Mouse (Mus musculus) stomach, embryonic 15.5 days (tissue): ENCODE measurements at regions not wholly inside any gene's neighbourhood (a gene's known extent, or its start where the extent isn't known, plus 50 kb on each side); places are given as distances from the start of the nearest gene placed in this dataset.
"Not testable (repeated sequence)": the region's sequence is repeated elsewhere in the genome, so short reads cannot be mapped to it uniquely, and the experiment has no call there.

Source experiments
- ATAC-seq: fragments of 200-750 bp; cut with Nextera tagmentation; 2 replicates; pipeline ENCODE4 v1.8.0; 2017; ENCODE audit warnings: low read depth, moderate number of reproducible peaks, moderate TSS enrichment; ENCODE audit not compliant: insufficient read depth, low FRiP score
- H3K27ac ChIP-seq: fragments of 300-500 bp; sonication (generic); 2 replicates; pipeline ENCODE4 v1.5.1; 2015; ENCODE audit warnings: mild to moderate bottlenecking, inconsistent platforms
- H3K27me3 ChIP-seq: fragments of 300-500 bp; sonication (generic); replicated peaks from 2 replicates; pipeline ENCODE4 v1.6.1; 2015; ENCODE audit warnings: inconsistent platforms
- H3K36me3 ChIP-seq: fragments of 300-500 bp; sonication (generic); 2 replicates; pipeline ENCODE4 v1.6.1; 2015; ENCODE audit warnings: inconsistent platforms
- H3K4me1 ChIP-seq: fragments of 300-500 bp; sonication (generic); 2 replicates; pipeline ENCODE4 v1.6.1; 2015; ENCODE audit warnings: inconsistent platforms
- H3K4me2 ChIP-seq: fragments of 300-500 bp; sonication (generic); 2 replicates; pipeline ENCODE4 v1.6.1; 2015; ENCODE audit warnings: mild to moderate bottlenecking, inconsistent platforms
- H3K4me3 ChIP-seq: fragments of 300-500 bp; sonication (generic); replicated peaks from 2 replicates; pipeline ENCODE4 v1.5.1; 2015; ENCODE audit warnings: inconsistent platforms
- H3K9ac ChIP-seq: fragments of 300-500 bp; sonication (generic); 2 replicates; pipeline ENCODE4 v1.6.1; 2015; ENCODE audit warnings: inconsistent platforms
- H3K9me3 ChIP-seq: fragments of 300-500 bp; sonication (generic); 2 replicates; pipeline ENCODE4 v1.6.1; 2016; ENCODE audit warnings: inconsistent platforms
- WGBS: fragments of 180-500 bp; shearing (Covaris S2); methylation state at CpG from one replicate; pipeline ENCODE4 v1.1.7; 2015; 5-methylcytosine and 5-hydroxymethylcytosine counted together

DNA sequence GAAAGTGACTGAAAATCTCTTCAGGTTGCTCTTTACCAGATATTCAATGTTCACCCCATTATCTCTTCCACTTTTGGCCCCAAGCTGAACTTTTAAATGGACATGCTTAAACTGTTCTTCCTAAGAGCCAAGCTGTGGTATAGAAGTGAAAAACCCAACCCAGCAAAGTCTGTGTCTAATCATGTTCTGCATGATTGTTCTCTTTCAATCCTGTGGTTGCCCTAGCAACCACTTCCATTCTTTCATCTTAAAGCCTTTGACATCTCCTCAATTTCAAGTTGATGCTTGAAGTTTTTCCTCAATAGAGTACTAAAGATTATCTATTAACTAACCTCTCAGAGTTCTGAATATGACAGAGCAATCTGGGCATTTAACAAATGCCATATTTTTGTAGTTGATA lies 75.6 kb upstream of the Trim24 start:
- Histone ChIP-seq H3K27me3 (no peaks in the 10 kb centered on the region), H3K9me3 (no peaks in the 10 kb centered on the region), H3K36me3 (no peaks in the 10 kb centered on the region), H3K4me2 (no peak overlapping the region), H3K27ac (no peak overlapping the region), H3K4me3 (no peak overlapping the region), H3K9ac (no peak overlapping the region), H3K4me1 (no peaks in the 10 kb centered on the region)
- ATAC-seq = no peak

DNA sequence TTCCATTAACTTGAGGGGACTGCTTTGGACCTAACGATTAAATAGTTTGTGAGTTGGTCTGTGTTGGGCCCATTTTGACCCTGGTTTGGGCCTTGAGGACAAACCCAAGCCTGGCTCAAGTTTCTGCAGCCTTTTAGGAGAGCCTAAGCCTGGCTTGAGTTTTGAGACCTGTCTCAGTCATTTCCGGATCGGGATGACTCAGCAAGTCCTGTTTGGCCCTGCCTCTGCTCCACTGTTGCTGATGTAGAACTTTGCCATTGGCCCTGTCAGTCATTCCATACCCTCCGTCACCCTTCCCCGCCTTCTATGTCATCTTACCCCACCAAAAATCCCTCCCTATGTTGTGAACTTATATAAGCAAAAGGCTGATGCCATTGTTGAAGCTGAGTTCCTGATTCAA lies 67.4 kb upstream of the Trim24 start:
- Histone ChIP-seq H3K27me3 (no peaks in the 10 kb centered on the region), H3K4me1 (no peaks in the 10 kb centered on the region), H3K4me3 (no peak overlapping the region), H3K9ac (no peak overlapping the region), H3K9me3 (no peaks in the 10 kb centered on the region), H3K36me3 (no peaks in the 10 kb centered on the region), H3K4me2 (no peak overlapping the region), H3K27ac (no peak overlapping the region)
- ATAC-seq = no peak
- WGBS = 94% methylated on average over 5 of the region's 5 CpGs

DNA sequence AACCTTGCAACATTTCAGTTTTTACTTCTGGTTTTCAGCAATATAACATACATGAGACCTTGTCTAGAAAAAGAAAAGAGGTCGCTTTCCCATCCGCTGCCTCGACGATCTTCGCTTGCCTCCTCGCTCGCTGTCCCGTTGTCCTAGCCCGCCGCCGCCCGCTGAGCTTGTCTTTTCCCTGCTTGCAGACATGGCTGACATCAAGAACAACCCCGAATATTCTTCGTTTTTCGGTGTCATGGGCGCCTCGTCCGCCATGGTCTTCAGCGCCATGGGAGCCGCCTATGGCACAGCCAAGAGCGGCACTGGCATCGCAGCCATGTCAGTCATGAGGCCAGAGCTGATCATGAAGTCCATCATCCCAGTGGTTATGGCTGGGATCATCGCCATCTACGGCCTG lies 64.7 kb upstream of the Trim24 start:
- H3K4me1 ChIP-seq, H3K4me2 ChIP-seq: not testable (repeated sequence)
- WGBS = 96% methylated on average over 24 of the region's 24 CpGs

DNA sequence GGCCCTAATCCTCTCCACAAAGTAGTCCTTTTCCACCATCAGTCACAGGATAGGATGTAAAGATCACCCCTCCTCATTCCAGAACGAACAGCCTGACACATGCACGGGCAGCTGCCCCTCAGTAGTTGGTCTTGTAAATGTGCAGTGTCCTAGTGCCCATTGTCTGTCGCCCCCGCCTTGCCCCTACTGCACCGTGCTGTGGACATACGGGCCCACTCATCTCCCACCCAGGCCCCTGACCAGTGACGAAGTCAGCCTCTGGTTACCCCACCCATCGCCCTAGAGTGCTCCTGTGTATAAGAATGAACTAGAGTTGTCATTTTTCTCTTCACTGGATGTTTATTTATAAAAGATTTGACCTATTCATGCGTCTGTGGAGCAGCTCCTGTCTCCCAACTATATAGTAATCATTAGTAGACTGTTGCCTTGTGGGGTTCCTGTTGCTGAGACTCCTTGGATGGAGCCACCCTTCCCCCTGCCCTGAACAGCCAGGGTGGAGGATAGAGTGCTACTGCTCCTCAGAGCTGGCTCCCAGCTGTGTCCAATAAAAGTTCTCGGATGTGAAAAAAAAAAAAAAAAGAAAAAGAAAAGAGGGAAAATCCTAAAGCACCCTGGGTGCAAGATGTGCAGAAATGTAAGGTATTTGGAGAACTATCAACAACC lies 64.0 kb upstream of the Trim24 start:
- H3K9me3 ChIP-seq, H3K9ac ChIP-seq, H3K27me3 ChIP-seq, H3K4me1 ChIP-seq, H3K4me3 ChIP-seq, H3K36me3 ChIP-seq, H3K27ac ChIP-seq, H3K4me2 ChIP-seq: not testable (repeated sequence)
- ATAC-seq = peak; percentile 56; the same call in 1 of the 2 replicates
- WGBS = 58% methylated on average over 1 of the region's 10 CpGs

More for the DNA sequence above, 64.7 kb upstream of the Trim24 start:
- not testable (repeated sequence) for H3K9me3 ChIP-seq, H3K9ac ChIP-seq, H3K4me3 ChIP-seq, H3K27ac ChIP-seq, ATAC-seq, H3K36me3 ChIP-seq, H3K27me3 ChIP-seq

DNA sequence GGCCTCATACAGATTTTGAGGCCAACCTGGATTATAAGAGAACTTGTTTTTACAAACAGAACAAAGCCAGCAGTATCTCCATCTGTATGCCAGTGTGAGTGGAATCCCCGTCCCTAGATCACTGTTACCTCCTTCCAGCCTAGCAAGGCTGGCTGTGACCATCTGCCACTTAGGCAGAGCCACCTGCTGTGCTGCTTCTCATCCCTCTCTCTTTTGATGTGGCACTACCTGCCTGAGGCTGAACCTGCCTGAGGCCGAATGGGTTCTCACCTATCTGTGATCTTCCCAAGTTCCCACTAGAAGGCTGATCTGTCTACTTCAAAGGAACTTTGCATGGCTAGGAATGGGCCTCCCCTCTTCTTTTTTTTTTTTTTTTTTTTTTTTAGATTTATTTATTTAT lies 55.4 kb upstream of the Trim24 start:
- not testable (repeated sequence) for H3K27me3 ChIP-seq, H3K9ac ChIP-seq, H3K36me3 ChIP-seq, H3K9me3 ChIP-seq, H3K4me1 ChIP-seq, H3K27ac ChIP-seq, H3K4me3 ChIP-seq, H3K4me2 ChIP-seq, ATAC-seq
- WGBS = 73% methylated on average over 2 of the region's 2 CpGs
